Mouse (Mus musculus) cerebellum, adult 2 months (tissue): ENCODE data around the gene Sik3. TPM values are rescaled to one million over a fixed set of nuclear protein-coding genes. Genes with fewer than 3 reads are reported as not detected.

Experiments
- DNase-seq, 2 experiments: peaks; one replicate each; pipeline ENCODE4 v3.0.0; 2021
- H3K27ac ChIP-seq: fragments of 200-500 bp; 2 replicates; pipeline ENCODE4 v1.5.1; 2012; ENCODE audit warnings: low read length, control low read depth, inconsistent platforms; ENCODE audit not compliant: insufficient read depth
- H3K27me3 ChIP-seq: fragments of 200-500 bp; 2 replicates; pipeline ENCODE4 v1.6.1; 2012; ENCODE audit warnings: inconsistent platforms, mild to moderate bottlenecking, low read length, moderate library complexity; ENCODE audit not compliant: control insufficient read depth, insufficient read depth
- H3K4me1 ChIP-seq: fragments of 200-500 bp; 2 replicates; pipeline ENCODE4 v1.6.1; 2011; ENCODE audit warnings: low read length; ENCODE audit not compliant: control insufficient read depth, insufficient read depth
- H3K4me3 ChIP-seq: fragments of 200-500 bp; replicated peaks from 2 replicates; pipeline ENCODE3; 2011; ENCODE audit warnings: mild to moderate bottlenecking, low read depth, low read length, control low read depth; ENCODE audit not compliant: insufficient read depth
- CTCF ChIP-seq: fragments of 200-500 bp; IDR thresholded peaks from 2 replicates; pipeline ENCODE4 v1.5.1; 2011; ENCODE audit warnings: low read depth, mild to moderate bottlenecking, control low read depth, low read length, moderate library complexity, borderline replicate concordance; ENCODE audit not compliant: insufficient read depth
- POLR2A ChIP-seq: fragments of 200-500 bp; IDR thresholded peaks from 2 replicates; pipeline ENCODE4 v1.6.1; 2011; ENCODE audit warnings: low read length, control low read depth, borderline replicate concordance; ENCODE audit not compliant: insufficient read depth
- WGBS: fragments of 180-500 bp; shearing (Covaris S2); methylation state at CpG from one replicate; pipeline ENCODE4 v1.1.7; 2018; 5-methylcytosine and 5-hydroxymethylcytosine counted together
- polyA plus RNA-seq: library from polyadenylated mRNA; depleted of rRNA; stranded (reverse); fragments of >200 nt; gene quantifications from 2 replicates; pipeline ENCODE4 v1.2.3, GENCODE M21; 2012

The Sik3 gene
- polyA plus RNA-seq, 1 experiment: 69.1 TPM

GRCm38 (mm10) chr9:46191644-46192043 lies 179.0 kb downstream of the Sik3 start:
- no peak overlapping the region for H3K4me3 ChIP-seq
- no peak for TF ChIP-seq POLR2A
- TF ChIP-seq CTCF: peak; percentile 41; the same call in 1 of the 2 replicates
- DNase-seq: peak in 1 of 2 experiments; percentile 60
- H3K4me1 ChIP-seq: peaks cover 13% of the 10 kb centered on the region
- no peaks in the 10 kb centered on the region for H3K27me3 ChIP-seq
- WGBS: 24% methylated on average over 1 of the region's 1 CpGs
- no peak overlapping the region for H3K27ac ChIP-seq

- no peaks in the 10 kb centered on the region for H3K27me3 ChIP-seq
- H3K4me3 ChIP-seq: no peak overlapping the region
- H3K4me1 ChIP-seq: peaks cover 13% of the 10 kb centered on the region
- TF ChIP-seq CTCF (no peak), POLR2A (no peak)
- 84% methylated on average over 6 of the region's 6 CpGs for whole genome bisulfite sequencing
- no peak for DNase-seq
- no peak overlapping the region for H3K27ac ChIP-seq
Observed at GRCm38 (mm10) chr9:46192642-46193041, 180.0 kb downstream of the Sik3 start.

- DNase-seq: no peak
- 88% methylated on average over 9 of the region's 9 CpGs for WGBS
- H3K27ac ChIP-seq: no peak overlapping the region
- no peaks in the 10 kb centered on the region for H3K27me3 ChIP-seq
- TF ChIP-seq POLR2A (no peak), CTCF (no peak)
- no peak overlapping the region for H3K4me3 ChIP-seq
- H3K4me1 ChIP-seq: peaks cover 15% of the 10 kb centered on the region
Observed at GRCm38 (mm10) chr9:46194809-46195208, 182.2 kb downstream of the Sik3 start.

GRCm38 (mm10) chr9:46196699-46197169 lies 184.1 kb downstream of the Sik3 start:
- H3K27ac ChIP-seq: no peak overlapping the region
- WGBS: 76% methylated on average over 12 of the region's 12 CpGs
- DNase-seq: no peak

GRCm38 (mm10) chr9:46198461-46198860 lies 185.8 kb downstream of the Sik3 start:
- H3K4me3 ChIP-seq: no peak overlapping the region
- WGBS: 24% methylated on average over 9 of the region's 9 CpGs
- no peak for DNase-seq
- TF ChIP-seq POLR2A: no peak
- no peak for TF ChIP-seq CTCF
- H3K4me1 ChIP-seq: peaks cover 16% of the 10 kb centered on the region
- H3K27me3 ChIP-seq: no peaks in the 10 kb centered on the region
- H3K27ac ChIP-seq: peak overlapping the region; percentile 38

More at GRCm38 (mm10) chr9:46196699-46197169, 184.1 kb downstream of the Sik3 start:
- H3K27me3 ChIP-seq: no peaks in the 10 kb centered on the region
- peaks cover 16% of the 10 kb centered on the region for H3K4me1 ChIP-seq
- H3K4me3 ChIP-seq: no peak overlapping the region
- TF ChIP-seq CTCF: no peak
- no peak for TF ChIP-seq POLR2A

- TF ChIP-seq CTCF (no peak), POLR2A (no peak)
- peak overlapping the region; percentile 38 for H3K27ac ChIP-seq
- WGBS: 16% methylated on average over 7 of the region's 7 CpGs
- no peaks in the 10 kb centered on the region for H3K27me3 ChIP-seq
- H3K4me3 ChIP-seq: no peak overlapping the region
- DNase-seq: no peak
- peaks cover 16% of the 10 kb centered on the region for H3K4me1 ChIP-seq
Observed at GRCm38 (mm10) chr9:46198936-46199335, 186.3 kb downstream of the Sik3 start.

GRCm38 (mm10) chr9:46199609-46200008 lies 187.0 kb downstream of the Sik3 start:
- TF ChIP-seq CTCF (no peak), POLR2A (no peak)
- Histone ChIP-seq H3K4me1 (peaks cover 16% of the 10 kb centered on the region), H3K27ac (no peak overlapping the region), H3K27me3 (no peaks in the 10 kb centered on the region), H3K4me3 (no peak overlapping the region)
- no peak for DNase-seq
- 67% methylated on average over 2 of the region's 2 CpGs for WGBS

GRCm38 (mm10) chr9:46206834-46207500 lies 194.3 kb downstream of the Sik3 start:
- H3K4me3 ChIP-seq: no peak overlapping the region
- no peak overlapping the region for H3K27ac ChIP-seq
- TF ChIP-seq CTCF (no peak), POLR2A (no peak)
- peak in 1 of 2 experiments; percentile 54 for DNase-seq
- H3K27me3 ChIP-seq: no peaks in the 10 kb centered on the region
- 57% methylated on average over 10 of the region's 10 CpGs for WGBS
- H3K4me1 ChIP-seq: peaks cover 25% of the 10 kb centered on the region
